Mouse (Mus musculus): ENCODE measurements around the gene Ppp2r2d. TPM values are rescaled to one million over a fixed set of nuclear protein-coding genes. Genes with fewer than 3 reads are reported as not detected.

Ppp2r2d gene
- polyA plus RNA-seq, 1 experiment from 2014 or later: 16.5 TPM

DNA sequence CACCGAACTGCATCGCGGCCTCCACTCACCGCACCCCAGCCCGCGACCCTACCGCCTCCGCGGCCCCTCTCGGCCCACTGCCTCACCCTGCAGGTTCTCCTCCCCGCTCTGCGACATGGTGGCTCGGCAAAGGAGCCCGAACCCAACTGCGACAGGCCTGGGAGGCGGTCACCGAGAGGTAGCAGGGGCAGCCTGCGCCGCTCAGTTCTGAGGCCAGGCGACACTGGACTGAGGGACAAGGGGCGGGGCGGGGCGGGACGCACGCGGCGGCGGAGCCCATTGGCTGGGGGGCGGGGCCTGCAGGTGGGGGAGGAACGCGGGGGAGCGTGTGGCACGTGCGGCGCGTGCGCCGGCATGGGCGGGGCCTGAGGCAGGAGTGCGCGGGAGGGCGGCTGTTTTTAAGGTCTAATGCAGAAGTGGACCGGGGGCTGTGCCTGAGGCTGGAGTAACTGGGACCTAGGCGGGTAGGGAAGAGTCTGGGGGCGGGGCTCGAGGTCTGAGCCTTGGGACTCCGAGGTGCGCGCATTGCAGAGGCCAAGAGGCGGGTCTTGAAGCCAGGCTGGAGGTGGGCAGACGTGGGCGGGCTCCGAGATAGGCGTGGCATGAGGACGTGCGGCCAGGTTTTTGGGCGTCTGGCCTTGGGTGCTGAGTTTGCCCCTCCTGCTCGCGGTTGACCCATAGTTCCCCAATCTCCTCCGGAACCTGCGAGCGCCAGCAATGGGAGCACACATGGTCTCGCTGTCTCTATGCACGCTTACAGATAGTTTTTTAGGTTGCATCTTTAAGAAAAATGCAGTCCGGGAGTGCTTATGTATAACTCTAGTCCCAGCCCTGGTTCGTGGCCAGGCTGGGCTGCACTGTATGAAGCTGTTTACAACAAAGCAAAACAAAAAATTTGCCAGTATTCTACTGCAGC, 63.7 kb downstream of the Ppp2r2d start, which contains the start of gene Bnip3:
TSS of gene Bnip3 (minus strand) at position 243 of the 916 bp plus-strand sequence.
- Histone ChIP-seq H3K27ac (ENCODE audit: low read length) (peak within 1 kb of the TSS; percentile 83), H3K36me3 (ENCODE audit: control insufficient read depth, insufficient read depth, low read length) (no peaks in the 10 kb centered on the region), H3K4me3 (ENCODE audit: low read length) (peak within 1 kb of the TSS; percentile 89), H3K4me1 (replicated peaks; ENCODE audit: control insufficient read depth, insufficient read depth, low read length) (peaks cover 21% of the 10 kb centered on the region), H3K27me3 (ENCODE audit: control insufficient read depth, insufficient read depth, low read depth, low read length) (no peaks in the 10 kb centered on the region), H3K4me2 (ENCODE audit: low read depth, low read length) (peak within 1 kb of the TSS; percentile 83), H3K9me3 (ENCODE audit: control insufficient read depth, low read length) (no peaks in the 10 kb centered on the region), H3K9ac (ENCODE audit: low read length) (peak within 1 kb of the TSS; percentile 96)
- ATAC-seq (ENCODE audit: low read depth): peak; percentile 95
- WGBS: under 1% methylated on average over 53 of the region's 66 CpGs

DNA sequence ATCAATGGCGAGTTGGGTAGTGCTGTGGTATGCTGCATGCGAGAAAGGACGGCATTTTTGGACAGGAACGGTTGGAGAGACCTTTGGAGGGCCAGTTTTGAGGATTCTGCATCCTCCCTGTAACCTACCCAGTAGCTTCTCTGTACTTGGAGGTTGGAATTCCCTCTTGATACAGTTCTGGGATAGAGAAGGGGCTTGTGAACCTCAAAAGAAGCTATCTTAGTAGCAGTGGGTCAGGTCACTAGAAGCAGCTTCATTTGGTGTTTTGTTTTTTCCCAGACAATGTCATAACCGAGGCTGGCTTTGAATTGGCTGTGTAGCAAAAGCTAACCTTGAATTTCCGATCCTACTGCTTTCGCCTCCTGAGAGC, 64.3 kb downstream of the Ppp2r2d start:
- no peak for ATAC-seq (ENCODE audit: low read depth)

GRCm38 (mm10) chr7:138913616-138914015, 67.7 kb downstream of the Ppp2r2d start:
- Histone ChIP-seq H3K9me3 (ENCODE audit: control insufficient read depth, low read length) (no peaks in the 10 kb centered on the region), H3K9ac (ENCODE audit: low read length) (no peak overlapping the region), H3K27me3 (ENCODE audit: control insufficient read depth, insufficient read depth, low read depth, low read length) (no peaks in the 10 kb centered on the region), H3K4me1 (replicated peaks; ENCODE audit: control insufficient read depth, insufficient read depth, low read length) (peaks cover 7% of the 10 kb centered on the region; the same call in 1 of the 2 replicates), H3K4me3 (ENCODE audit: low read length) (no peak overlapping the region), H3K36me3 (ENCODE audit: control insufficient read depth, insufficient read depth, low read length) (no peaks in the 10 kb centered on the region), H3K4me2 (ENCODE audit: low read depth, low read length) (no peak overlapping the region), H3K27ac (ENCODE audit: low read length) (no peak overlapping the region)
- no peak for ATAC-seq (ENCODE audit: low read depth)
- WGBS: 66% methylated on average over 3 of the region's 3 CpGs

More for the DNA sequence above, 64.3 kb downstream of the Ppp2r2d start:
- 24% methylated on average over 7 of the region's 7 CpGs for WGBS
- Histone ChIP-seq H3K9ac (ENCODE audit: low read length) (peak overlapping the region; percentile 67), H3K27ac (ENCODE audit: low read length) (peak overlapping the region; percentile 83), H3K36me3 (ENCODE audit: control insufficient read depth, insufficient read depth, low read length) (no peaks in the 10 kb centered on the region), H3K27me3 (ENCODE audit: control insufficient read depth, insufficient read depth, low read depth, low read length) (no peaks in the 10 kb centered on the region), H3K4me1 (replicated peaks; ENCODE audit: control insufficient read depth, insufficient read depth, low read length) (peaks cover 21% of the 10 kb centered on the region), H3K4me2 (ENCODE audit: low read depth, low read length) (peak overlapping the region; percentile 83), H3K9me3 (ENCODE audit: control insufficient read depth, low read length) (no peaks in the 10 kb centered on the region), H3K4me3 (ENCODE audit: low read length) (peak overlapping the region; percentile 89)

- H3K4me2 ChIP-seq (ENCODE audit: low read depth, low read length): peak overlapping the region; percentile 77
Measured at GRCm38 (mm10) chr7:138919156-138919944, 73.5 kb downstream of the Ppp2r2d start.

DNA sequence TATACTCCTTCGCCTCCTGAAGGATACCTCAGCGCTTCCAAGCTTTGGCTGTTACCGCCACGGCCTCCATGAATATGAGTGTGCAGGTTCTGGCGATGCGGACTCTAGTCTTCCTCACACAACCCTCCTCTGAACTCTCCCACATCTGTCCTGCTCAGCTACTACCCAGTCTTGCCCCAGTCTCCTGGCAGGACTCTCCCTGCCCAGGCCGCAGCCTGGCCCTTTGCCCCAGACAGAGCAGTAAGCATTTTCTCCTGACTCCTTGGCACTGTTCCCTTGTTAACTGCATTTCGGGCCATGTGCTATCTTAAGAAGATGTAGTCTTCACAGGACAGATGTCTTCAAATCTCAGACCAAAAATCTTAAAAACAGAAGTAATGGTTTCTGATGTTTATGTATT, 75.7 kb downstream of the Ppp2r2d start:
- peaks cover 11% of the 10 kb centered on the region for H3K4me1 ChIP-seq (replicated peaks; ENCODE audit: control insufficient read depth, insufficient read depth, low read length)
- no peak overlapping the region for H3K4me2 ChIP-seq (ENCODE audit: low read depth, low read length)
- no peak for ATAC-seq (ENCODE audit: low read depth)
- no peak overlapping the region for H3K27ac ChIP-seq (ENCODE audit: low read length)
- H3K4me3 ChIP-seq (ENCODE audit: low read length): no peak overlapping the region
- WGBS: 95% methylated on average over 8 of the region's 8 CpGs
- no peaks in the 10 kb centered on the region for H3K9me3 ChIP-seq (ENCODE audit: control insufficient read depth, low read length)
- no peaks in the 10 kb centered on the region for H3K27me3 ChIP-seq (ENCODE audit: control insufficient read depth, insufficient read depth, low read depth, low read length)
- H3K9ac ChIP-seq (ENCODE audit: low read length): no peak overlapping the region
- no peaks in the 10 kb centered on the region for H3K36me3 ChIP-seq (ENCODE audit: control insufficient read depth, insufficient read depth, low read length)

More at GRCm38 (mm10) chr7:138919156-138919944, 73.5 kb downstream of the Ppp2r2d start:
- peak overlapping the region; percentile 60 for H3K9ac ChIP-seq (ENCODE audit: low read length)
- no peaks in the 10 kb centered on the region for H3K36me3 ChIP-seq (ENCODE audit: control insufficient read depth, insufficient read depth, low read length)
- H3K27ac ChIP-seq (ENCODE audit: low read length): peak overlapping the region; percentile 94
- H3K27me3 ChIP-seq (ENCODE audit: control insufficient read depth, insufficient read depth, low read depth, low read length): no peaks in the 10 kb centered on the region
- peaks cover 11% of the 10 kb centered on the region for H3K4me1 ChIP-seq (replicated peaks; ENCODE audit: control insufficient read depth, insufficient read depth, low read length)
- no peaks in the 10 kb centered on the region for H3K9me3 ChIP-seq (ENCODE audit: control insufficient read depth, low read length)
- peak; percentile 91 for ATAC-seq (ENCODE audit: low read depth)
- WGBS: under 1% methylated on average over 26 of the region's 26 CpGs
- peak overlapping the region; percentile 48 for H3K4me3 ChIP-seq (ENCODE audit: low read length)

DNA sequence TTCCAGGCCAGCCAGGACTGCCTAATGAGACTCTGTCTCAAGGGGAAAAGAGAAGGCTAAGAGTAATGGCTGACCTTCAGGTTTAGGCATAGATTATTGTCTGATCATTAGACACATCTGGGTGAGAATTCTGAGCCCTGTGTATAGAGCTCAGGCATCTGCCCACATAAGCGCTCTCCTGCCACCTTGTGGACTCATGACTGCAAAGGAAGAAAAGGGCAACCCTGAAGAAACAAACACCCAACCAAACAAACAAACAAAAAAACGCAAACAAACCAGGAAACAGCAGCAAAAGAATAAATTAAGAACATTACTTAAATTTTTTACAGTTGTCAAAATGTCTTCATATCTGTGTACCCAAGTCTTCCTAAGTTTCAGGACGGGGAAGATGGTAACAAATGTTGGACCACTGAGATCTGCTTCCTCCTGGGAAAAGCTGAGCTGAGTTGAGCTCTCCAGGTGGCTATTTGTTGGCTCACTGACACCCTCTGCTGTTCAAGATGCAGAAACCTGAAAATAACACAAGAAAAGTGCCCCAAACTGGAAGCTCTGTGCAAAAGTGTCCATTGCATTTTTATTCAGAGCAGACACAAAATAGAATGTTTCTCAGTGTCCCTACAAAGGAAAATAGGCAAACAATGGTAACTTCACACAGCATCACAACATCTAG, 78.0 kb downstream of the Ppp2r2d start:
- 4% methylated on average over 3 of the region's 3 CpGs for WGBS
- no peaks in the 10 kb centered on the region for H3K27me3 ChIP-seq (ENCODE audit: control insufficient read depth, insufficient read depth, low read depth, low read length)
- no peak for ATAC-seq (ENCODE audit: low read depth)
- H3K27ac ChIP-seq (ENCODE audit: low read length): no peak overlapping the region
- no peaks in the 10 kb centered on the region for H3K9me3 ChIP-seq (ENCODE audit: control insufficient read depth, low read length)
- no peak overlapping the region for H3K9ac ChIP-seq (ENCODE audit: low read length)
- peaks cover 10% of the 10 kb centered on the region for H3K4me1 ChIP-seq (replicated peaks; ENCODE audit: control insufficient read depth, insufficient read depth, low read length)
- H3K4me3 ChIP-seq (ENCODE audit: low read length): no peak overlapping the region
- no peaks in the 10 kb centered on the region for H3K36me3 ChIP-seq (ENCODE audit: control insufficient read depth, insufficient read depth, low read length)
- H3K4me2 ChIP-seq (ENCODE audit: low read depth, low read length): no peak overlapping the region

DNA sequence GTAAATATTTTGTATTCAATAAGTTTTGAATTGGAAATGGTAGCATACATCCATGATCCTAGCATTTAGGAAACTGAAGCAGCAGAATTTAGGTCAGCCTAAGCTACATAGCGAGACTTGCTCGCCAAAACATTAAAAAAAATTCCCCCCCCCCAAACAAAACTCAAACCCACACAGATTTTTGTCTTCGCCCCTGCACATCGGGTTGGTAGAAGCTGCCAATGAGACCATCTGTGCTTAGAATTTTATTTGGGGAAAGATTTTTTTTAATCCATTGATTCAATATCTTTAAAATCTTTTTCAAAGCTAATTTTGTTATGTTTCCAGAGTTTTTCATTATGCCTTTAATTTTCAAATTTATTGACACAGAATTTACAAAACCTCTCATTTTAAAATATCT, 82.6 kb downstream of the Ppp2r2d start:
- no peak for ATAC-seq (ENCODE audit: low read depth)
- Histone ChIP-seq H3K27me3 (ENCODE audit: control insufficient read depth, insufficient read depth, low read depth, low read length) (no peaks in the 10 kb centered on the region), H3K4me2 (ENCODE audit: low read depth, low read length) (no peak overlapping the region), H3K4me1 (replicated peaks; ENCODE audit: control insufficient read depth, insufficient read depth, low read length) (no peaks in the 10 kb centered on the region), H3K36me3 (ENCODE audit: control insufficient read depth, insufficient read depth, low read length) (no peaks in the 10 kb centered on the region), H3K27ac (ENCODE audit: low read length) (no peak overlapping the region), H3K4me3 (ENCODE audit: low read length) (no peak overlapping the region), H3K9ac (ENCODE audit: low read length) (no peak overlapping the region), H3K9me3 (ENCODE audit: control insufficient read depth, low read length) (no peaks in the 10 kb centered on the region)
- WGBS: 85% methylated on average over 4 of the region's 4 CpGs
